In genomic region chr16:76293765-76294463, GRCm38 (mm10) we compare ENCODE assay signal across 10 mouse cellular contexts.
A peak's percentile ranks its signal among the peaks of the same experiment; 100 is the strongest.
DNase-seq lines count a peak whose midpoint lies in the region; ATAC-seq lines count a peak whose summit lies in the region.
"Had no signal": no experiment of that assay in that cellular context is flagged by ENCODE, and none has a peak within 500 bp of the region (broad histone marks: within the 10 kb centered on the region; RNA-seq: fewer than 3 reads in every experiment).

No protein-coding gene starts in this region.

- peaks cover 39% of the 10 kb centered on the region for H3K4me1 ChIP-seq in erythroblast, embryonic 14.5 days (ENCODE audit: control insufficient read depth)
- peaks cover 13% of the 10 kb centered on the region; the same call in 1 of the 2 replicates for H3K4me1 ChIP-seq in intestine, embryonic 14.5 days (replicated peaks; ENCODE audit: control insufficient read depth, insufficient read depth, low read length)
- no peaks in the 10 kb centered on the region for H3K4me1 ChIP-seq in stomach, embryonic 15.5 days

- no peaks in the 10 kb centered on the region for H3K9me3 ChIP-seq in erythroblast, embryonic 14.5 days (ENCODE audit: control insufficient read depth, low read length)
- no peaks in the 10 kb centered on the region for H3K9me3 ChIP-seq in intestine, embryonic 14.5 days (ENCODE audit: control insufficient read depth, low read length)
- H3K9me3 ChIP-seq in stomach, embryonic 15.5 days = no peaks in the 10 kb centered on the region

- 74% methylated on average over 20 of the region's 20 CpGs for WGBS in intestine, embryonic 14.5 days
- 77% methylated on average over 20 of the region's 20 CpGs for WGBS in stomach, embryonic 15.5 days

- DNase-seq in retina, postnatal 1 day = peak; percentile 60
- DNase-seq in retina, embryonic 14.5 days (ENCODE audit: low spot score) = no peak
- DNase-seq in intestine, embryonic 14.5 days (ENCODE audit: low spot score) = peak; percentile 66
- DNase-seq in spleen, adult 18-20 months = no peak
- no peak for DNase-seq in kidney, adult 8-10 months
- DNase-seq: gastrocnemius, postnatal 14 days; right cerebral cortex, postnatal 4 days had no signal

- H3K27ac ChIP-seq in intestine, embryonic 14.5 days (ENCODE audit: low read depth) = no peak overlapping the region
- no peak overlapping the region for H3K27ac ChIP-seq in stomach, embryonic 15.5 days

- H3K9ac ChIP-seq in intestine, embryonic 14.5 days (ENCODE audit: low read length) = no peak overlapping the region
- no peak overlapping the region for H3K9ac ChIP-seq in stomach, embryonic 15.5 days

- no peaks in the 10 kb centered on the region for H3K27me3 ChIP-seq in erythroblast, embryonic 14.5 days (ENCODE audit: control insufficient read depth)
- no peaks in the 10 kb centered on the region for H3K27me3 ChIP-seq in intestine, embryonic 14.5 days (replicated peaks; ENCODE audit: control insufficient read depth, insufficient read depth, low read length)
- no peaks in the 10 kb centered on the region for H3K27me3 ChIP-seq in stomach, embryonic 15.5 days (replicated peaks)

- H3K4me3 ChIP-seq in erythroblast, embryonic 14.5 days (replicated peaks) = peak overlapping the region; percentile 33
- no peak overlapping the region for H3K4me3 ChIP-seq in intestine, embryonic 14.5 days (ENCODE audit: low read depth, low read length)
- no peak overlapping the region for H3K4me3 ChIP-seq in stomach, embryonic 15.5 days (replicated peaks)

- ATAC-seq in intestine, embryonic 14.5 days (replicated peaks; ENCODE audit: low FRiP score, low TSS enrichment, low read depth) = peak; percentile 75
- ATAC-seq in stomach, embryonic 15.5 days (ENCODE audit: insufficient read depth, low FRiP score, low read depth) = peak; percentile 88
- ATAC-seq in CD4-positive, CD25-positive, alpha-beta regulatory T cell, adult 4 months = no peak

- no peak overlapping the region for H3K4me2 ChIP-seq in intestine, embryonic 14.5 days (ENCODE audit: low read length)
- H3K4me2 ChIP-seq in stomach, embryonic 15.5 days = no peak overlapping the region

- peaks cover 81% of the 10 kb centered on the region for H3K36me3 ChIP-seq in erythroblast, embryonic 14.5 days (ENCODE audit: control insufficient read depth)
- peaks cover 51% of the 10 kb centered on the region for H3K36me3 ChIP-seq in intestine, embryonic 14.5 days (ENCODE audit: control insufficient read depth, insufficient read depth, low read length)
- peaks cover 21% of the 10 kb centered on the region for H3K36me3 ChIP-seq in stomach, embryonic 15.5 days

Comparison
In these comparisons a context has a peak if more than half of its experiments do, and no peak if none do; other contexts are left out.
1. DNase-seq: peak in retina, postnatal 1 day (single experiment) and intestine, embryonic 14.5 days (single experiment); none in retina, embryonic 14.5 days (single experiment), spleen, adult 18-20 months (0 of 2) and kidney, adult 8-10 months (0 of 2).